Mouse (Mus musculus): ENCODE data around the gene Rora.

DNA sequence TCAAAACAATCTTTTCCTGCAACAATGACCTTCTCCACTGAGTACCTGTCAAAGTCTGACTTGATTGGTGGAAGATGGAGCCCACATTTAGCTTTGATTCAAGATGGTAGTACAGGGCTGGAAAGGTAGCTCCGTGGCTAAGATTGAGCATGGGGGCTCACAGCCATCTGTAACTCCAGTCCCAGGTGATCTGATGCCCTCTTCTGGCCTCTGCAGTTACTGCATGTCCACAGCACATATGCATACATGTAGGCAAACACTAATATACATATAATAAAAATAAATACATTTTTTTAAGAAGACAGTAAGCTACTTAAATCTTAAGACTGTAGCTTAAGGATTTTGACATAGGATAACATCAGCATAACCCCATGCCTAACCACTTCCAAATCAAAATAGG, 112.0 kb downstream of the Rora start:
- no peak for TF ChIP-seq E2F4 (IDR thresholded peaks at IDR 0.05; ENCODE audit: insufficient read depth)
- TF ChIP-seq POLR2A (IDR thresholded peaks at IDR 0.05; ENCODE audit: insufficient read length, low read depth) = no peak
- no peak for TF ChIP-seq MAX (IDR thresholded peaks at IDR 0.05; ENCODE audit: low read depth)
